Mouse (Mus musculus) hindbrain, embryonic 13.5 days (tissue): ENCODE measurements around the gene Gsk3a. TPM values are rescaled to one million over a fixed set of nuclear protein-coding genes. Genes with fewer than 3 reads are reported as not detected.
A peak's percentile ranks its signal among the peaks of the same experiment; 100 is the strongest.
"Not testable (repeated sequence)": the region's sequence is repeated elsewhere in the genome, so short reads cannot be mapped to it uniquely, and the experiment has no call there.

Source experiments
- ATAC-seq: fragments of 200-750 bp; cut with Nextera tagmentation; 2 replicates; pipeline ENCODE4 v1.8.0; 2017; ENCODE audit warnings: moderate TSS enrichment; ENCODE audit not compliant: low FRiP score
- H3K27ac ChIP-seq: fragments of 300-500 bp; sonication (generic); 2 replicates; pipeline ENCODE4 v1.5.1; 2015; ENCODE audit warnings: inconsistent platforms, mild to moderate bottlenecking, moderate library complexity
- H3K27me3 ChIP-seq: fragments of 300-500 bp; sonication (generic); 2 replicates; pipeline ENCODE4 v1.6.1; 2015; ENCODE audit warnings: mild to moderate bottlenecking, inconsistent platforms
- H3K36me3 ChIP-seq: fragments of 300-500 bp; sonication (generic); 2 replicates; pipeline ENCODE4 v1.6.1; 2015; ENCODE audit warnings: mild to moderate bottlenecking, inconsistent platforms
- H3K4me1 ChIP-seq: fragments of 300-500 bp; sonication (generic); replicated peaks from 2 replicates; pipeline ENCODE4 v1.6.1; 2015; ENCODE audit warnings: inconsistent platforms
- H3K4me2 ChIP-seq: fragments of 300-500 bp; sonication (generic); 2 replicates; pipeline ENCODE4 v1.6.1; 2015; ENCODE audit warnings: inconsistent platforms, mild to moderate bottlenecking, moderate library complexity
- H3K4me3 ChIP-seq: fragments of 300-500 bp; sonication (generic); 2 replicates; pipeline ENCODE4 v1.5.1; 2015; ENCODE audit warnings: mild to moderate bottlenecking, inconsistent platforms
- H3K9ac ChIP-seq: fragments of 300-500 bp; sonication (generic); 2 replicates; pipeline ENCODE4 v1.6.1; 2015; ENCODE audit warnings: mild to moderate bottlenecking, inconsistent platforms
- H3K9me3 ChIP-seq: fragments of 300-500 bp; sonication (generic); 2 replicates; pipeline ENCODE4 v1.6.1; 2016; ENCODE audit warnings: inconsistent platforms
- WGBS: fragments of 180-500 bp; shearing (Covaris S2); methylation state at CpG from one replicate; pipeline ENCODE4 v1.1.7; 2015; 5-methylcytosine and 5-hydroxymethylcytosine counted together
- polyA plus RNA-seq: library from polyadenylated mRNA; unstranded; fragments of >200 nt; fragmentation: Nextera tagmentation; extraction: Ambion mirVana; gene quantifications from 2 replicates; pipeline ENCODE4 v1.2.1, GENCODE M21; 2015

Gsk3a gene
- polyA plus RNA-seq, 1 experiment from 2014 or later, result 14.6 TPM

DNA sequence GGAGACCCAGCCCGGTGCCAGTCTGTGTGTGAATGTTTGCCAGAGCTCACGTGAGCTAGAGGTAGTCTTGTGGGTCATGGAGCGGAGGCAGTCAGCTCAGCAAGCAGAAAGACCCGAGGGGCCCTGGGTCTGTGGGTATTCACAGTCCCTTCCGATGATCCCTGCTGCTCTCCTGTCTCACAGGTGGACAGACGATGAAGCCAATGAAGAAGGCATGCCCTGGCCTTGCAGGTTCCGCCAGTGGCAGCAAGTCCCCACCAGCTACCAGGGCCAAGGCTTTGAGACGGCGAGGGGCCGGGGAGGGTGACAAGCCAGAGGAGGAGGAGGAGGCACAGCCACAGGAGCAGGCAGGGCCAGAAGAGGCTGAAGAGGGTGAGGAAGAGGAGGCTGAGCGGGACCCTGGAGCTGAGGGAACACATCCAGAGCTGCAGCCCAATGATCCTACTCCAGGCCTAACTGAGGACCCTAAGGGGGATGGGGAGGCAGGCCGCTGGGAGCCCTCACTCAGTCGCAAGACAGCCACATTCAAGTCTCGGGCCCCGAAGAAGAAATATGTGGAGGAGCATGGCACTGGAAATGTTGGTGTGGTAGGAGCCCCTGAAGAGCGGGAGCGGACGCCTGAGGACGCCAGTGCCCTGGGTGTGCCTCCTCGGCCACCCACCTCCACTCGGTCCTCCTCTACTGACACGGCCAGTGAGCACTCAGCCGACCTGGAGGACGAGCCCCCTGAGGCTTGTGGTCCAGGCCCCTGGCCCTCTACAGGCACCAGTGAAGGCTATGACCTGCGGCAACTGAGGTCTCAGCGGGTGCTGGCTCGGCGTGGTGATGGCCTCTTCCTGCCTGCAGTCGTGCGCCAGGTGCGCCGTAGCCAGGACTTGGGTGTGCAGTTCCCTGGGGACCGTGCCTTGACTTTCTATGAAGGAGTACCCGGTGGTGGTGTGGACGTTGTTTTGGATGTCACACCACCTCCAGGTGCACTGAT is 33.3 kb upstream of the Gsk3a start:
- H3K4me1 ChIP-seq, result peaks cover 67% of the 10 kb centered on the region
- 90% methylated on average over 35 of the region's 35 CpGs for WGBS
- no peak for ATAC-seq

DNA sequence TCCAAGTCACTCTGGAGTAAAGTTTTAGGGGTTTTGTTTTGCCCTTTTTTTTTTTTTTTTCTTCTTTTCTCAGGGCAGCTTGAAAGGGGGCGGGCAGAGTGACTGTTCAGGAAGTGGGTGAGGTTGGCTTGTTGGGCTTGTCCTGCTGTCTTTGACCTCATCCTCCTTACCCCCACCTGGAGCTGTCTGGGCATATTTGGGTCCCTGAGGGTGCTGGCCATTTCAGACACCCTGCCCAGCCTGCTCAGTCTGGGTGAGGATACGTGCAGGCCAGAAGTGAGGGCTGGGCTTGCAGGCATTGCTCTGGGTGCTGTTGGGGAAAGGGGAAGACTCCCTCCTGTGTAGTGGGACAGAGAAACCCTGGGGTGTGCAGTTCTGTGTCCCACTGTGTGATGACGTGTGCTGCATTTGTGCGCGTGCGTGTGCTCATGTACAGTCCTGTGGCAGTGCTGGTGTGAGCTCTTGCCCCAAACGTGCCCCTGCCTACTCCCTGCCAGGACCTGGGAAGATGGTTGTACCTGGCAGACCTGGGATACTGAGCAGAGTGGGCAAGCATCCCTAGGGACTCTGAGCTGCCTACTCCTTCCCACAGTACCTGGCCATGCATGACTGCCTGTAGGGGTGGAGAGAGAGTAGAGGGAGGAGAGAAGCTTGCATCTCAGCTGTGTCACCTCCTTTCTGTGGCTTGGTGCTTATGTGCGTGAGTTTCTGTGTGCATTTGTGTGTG is 32.1 kb upstream of the Gsk3a start:
- peak overlapping the region; percentile 6; the same call in 1 of the 2 replicates for H3K27ac ChIP-seq
- H3K4me3 ChIP-seq, result peak overlapping the region; percentile 76
- WGBS, result 84% methylated on average over 8 of the region's 8 CpGs
- no peak for ATAC-seq
- peak overlapping the region; percentile 88 for H3K9ac ChIP-seq
- peak overlapping the region; percentile 83 for H3K4me2 ChIP-seq
- peaks cover 54% of the 10 kb centered on the region for H3K4me1 ChIP-seq
- peaks cover 5% of the 10 kb centered on the region; the same call in 1 of the 2 replicates for H3K27me3 ChIP-seq
- no peaks in the 10 kb centered on the region for H3K9me3 ChIP-seq
- H3K36me3 ChIP-seq, result peaks cover 38% of the 10 kb centered on the region

More for the DNA sequence above, 33.3 kb upstream of the Gsk3a start:
- Histone ChIP-seq H3K9me3 (no peaks in the 10 kb centered on the region), H3K27me3 (no peaks in the 10 kb centered on the region), H3K4me2 (peak overlapping the region; percentile 83), H3K4me3 (no peak overlapping the region), H3K27ac (no peak overlapping the region), H3K36me3 (peaks cover 40% of the 10 kb centered on the region), H3K9ac (0 out of 2 replicates have a peak overlapping the region, but pooled peaks have one; percentile 88)

DNA sequence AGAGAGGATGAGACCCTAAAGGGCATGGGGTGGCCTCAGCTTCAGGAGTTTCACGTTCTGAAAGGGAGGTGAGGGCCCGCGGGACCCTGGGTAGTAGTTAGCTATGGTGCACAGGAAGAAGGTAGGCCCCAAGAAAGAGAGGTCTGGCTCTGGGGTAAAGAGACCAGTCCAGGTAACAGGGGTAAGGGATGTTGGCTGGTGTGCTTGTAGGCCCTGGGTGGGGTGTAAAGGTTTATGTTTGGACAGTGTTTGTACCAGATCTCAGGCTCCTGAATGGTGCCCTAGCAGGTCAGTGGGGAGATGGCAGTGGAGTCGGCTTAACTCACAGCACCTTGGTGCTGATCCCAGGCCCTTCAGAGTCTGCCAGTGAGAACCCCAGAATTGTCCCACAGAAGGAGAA is 31.4 kb upstream of the Gsk3a start:
- peaks cover 33% of the 10 kb centered on the region for H3K36me3 ChIP-seq
- ATAC-seq, result no peak
- peaks cover 48% of the 10 kb centered on the region for H3K4me1 ChIP-seq
- no peaks in the 10 kb centered on the region for H3K9me3 ChIP-seq
- peak overlapping the region; percentile 91 for H3K27ac ChIP-seq
- peak overlapping the region; percentile 76 for H3K4me3 ChIP-seq
- peak overlapping the region; percentile 83 for H3K4me2 ChIP-seq
- peak overlapping the region; percentile 88 for H3K9ac ChIP-seq
- H3K27me3 ChIP-seq, result peaks cover 12% of the 10 kb centered on the region; the same call in 1 of the 2 replicates
- 59% methylated on average over 4 of the region's 4 CpGs for WGBS

DNA sequence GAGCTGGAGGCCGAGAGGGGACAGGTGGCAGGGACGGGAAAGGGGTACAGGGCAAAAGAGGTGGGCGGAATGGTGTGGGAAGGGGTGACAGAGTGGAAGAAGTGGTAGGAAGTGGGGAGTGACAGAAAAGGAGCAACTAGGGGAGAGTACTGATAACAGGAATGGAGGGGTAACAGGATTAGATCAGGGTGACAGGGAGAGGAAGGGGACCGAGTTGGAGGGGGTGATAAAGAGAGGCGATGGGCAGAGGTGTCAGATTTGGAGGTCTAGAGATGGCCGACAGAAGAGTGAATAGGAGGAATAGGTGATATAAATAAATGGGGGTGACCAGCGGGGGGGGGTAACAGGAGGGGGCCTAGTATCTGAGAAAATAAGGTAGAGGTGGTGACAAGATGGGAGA is 30.9 kb upstream of the Gsk3a start:
- H3K9ac ChIP-seq, result peak overlapping the region; percentile 88
- peaks cover 43% of the 10 kb centered on the region for H3K4me1 ChIP-seq
- peaks cover 29% of the 10 kb centered on the region for H3K36me3 ChIP-seq
- peak overlapping the region; percentile 83 for H3K4me2 ChIP-seq
- H3K9me3 ChIP-seq, result no peaks in the 10 kb centered on the region
- peak overlapping the region; percentile 91 for H3K27ac ChIP-seq
- H3K27me3 ChIP-seq, result peaks cover 14% of the 10 kb centered on the region; the same call in 1 of the 2 replicates
- 2% methylated on average over 7 of the region's 7 CpGs for WGBS
- peak overlapping the region; percentile 76 for H3K4me3 ChIP-seq
- 0 out of 2 replicates have a peak, but pooled peaks have one; percentile 0 for ATAC-seq

DNA sequence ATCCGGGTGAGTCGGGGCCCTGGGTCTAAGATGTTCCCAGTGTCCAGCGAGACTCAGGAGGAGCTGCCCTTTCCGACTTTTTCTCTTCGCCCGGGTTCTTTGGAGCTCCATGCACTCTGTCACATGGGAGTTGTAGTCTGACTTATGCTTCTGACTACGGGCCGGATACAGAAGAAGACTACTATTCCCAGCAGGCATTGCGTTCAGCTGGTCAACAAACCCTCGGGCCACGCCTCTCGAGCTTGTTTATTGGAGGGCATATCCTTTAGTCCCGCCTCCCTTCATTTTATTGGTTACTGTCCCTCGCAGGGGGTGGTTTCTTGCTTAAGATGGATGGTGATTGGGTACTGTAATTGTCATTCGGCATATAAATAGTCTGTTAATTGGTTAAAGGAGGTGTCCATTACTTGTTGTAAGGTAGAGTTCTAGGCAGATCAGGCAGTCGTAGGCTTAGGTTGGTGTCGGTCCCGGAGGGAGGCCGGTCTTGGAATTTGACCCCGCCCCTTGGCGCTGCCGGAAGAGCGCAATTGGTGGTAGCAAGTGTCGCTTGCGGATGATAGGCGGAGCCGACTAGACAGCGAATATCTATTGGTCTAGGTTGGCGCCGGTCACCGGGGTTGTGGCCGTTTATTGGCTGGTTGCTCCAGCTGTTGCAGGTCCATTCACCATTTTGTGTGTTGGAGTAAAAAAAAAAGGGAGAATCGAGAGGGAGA is 30.3 kb upstream of the Gsk3a start:
- WGBS, result 0% methylated on average over 33 of the region's 33 CpGs
- Histone ChIP-seq H3K36me3 (peaks cover 22% of the 10 kb centered on the region), H3K9me3 (no peaks in the 10 kb centered on the region), H3K27ac (peak overlapping the region; percentile 94), H3K9ac (peak overlapping the region; percentile 88), H3K4me1 (peaks cover 36% of the 10 kb centered on the region), H3K4me3 (peak overlapping the region; percentile 76), H3K4me2 (peak overlapping the region; percentile 83), H3K27me3 (peaks cover 14% of the 10 kb centered on the region; the same call in 1 of the 2 replicates)
- peak; percentile 97 for ATAC-seq

DNA sequence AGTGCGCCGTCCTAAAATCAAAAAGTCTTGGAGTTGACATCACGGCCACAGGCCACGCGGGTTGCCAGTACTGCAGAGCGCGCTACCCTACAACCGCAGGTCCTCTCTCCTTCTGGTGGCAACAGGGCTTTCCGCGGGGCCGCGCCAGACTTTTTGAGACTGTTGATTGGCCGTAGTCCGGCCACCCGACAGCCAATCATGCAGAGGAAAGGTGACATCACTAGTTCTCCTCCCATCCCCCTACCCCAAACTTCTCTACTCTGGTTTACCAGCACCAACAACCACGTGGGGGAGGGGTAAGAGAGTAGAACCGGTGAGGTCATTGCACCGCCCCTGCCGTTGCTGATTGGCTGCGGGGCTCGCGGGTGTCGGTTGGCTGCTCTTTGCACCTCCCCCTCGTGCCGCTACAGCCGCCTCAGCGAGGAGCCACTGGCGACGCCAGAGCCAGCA is 29.7 kb upstream of the Gsk3a start, which contains the start of gene Cic:
Gene Cic (plus strand): TSS at position 404 of the 450 bp plus-strand sequence.
- H3K27ac ChIP-seq, result peak within 1 kb of the TSS; percentile 94
- H3K4me1 ChIP-seq, result peaks cover 36% of the 10 kb centered on the region
- H3K4me2 ChIP-seq, result peak within 1 kb of the TSS; percentile 83
- H3K27me3 ChIP-seq, result peaks cover 14% of the 10 kb centered on the region; the same call in 1 of the 2 replicates
- WGBS, result under 1% methylated on average over 29 of the region's 29 CpGs
- peaks cover 16% of the 10 kb centered on the region for H3K36me3 ChIP-seq
- ATAC-seq, result peak; percentile 90
- no peaks in the 10 kb centered on the region for H3K9me3 ChIP-seq
- H3K4me3 ChIP-seq, result peak within 1 kb of the TSS; percentile 76
- peak within 1 kb of the TSS; percentile 88 for H3K9ac ChIP-seq

DNA sequence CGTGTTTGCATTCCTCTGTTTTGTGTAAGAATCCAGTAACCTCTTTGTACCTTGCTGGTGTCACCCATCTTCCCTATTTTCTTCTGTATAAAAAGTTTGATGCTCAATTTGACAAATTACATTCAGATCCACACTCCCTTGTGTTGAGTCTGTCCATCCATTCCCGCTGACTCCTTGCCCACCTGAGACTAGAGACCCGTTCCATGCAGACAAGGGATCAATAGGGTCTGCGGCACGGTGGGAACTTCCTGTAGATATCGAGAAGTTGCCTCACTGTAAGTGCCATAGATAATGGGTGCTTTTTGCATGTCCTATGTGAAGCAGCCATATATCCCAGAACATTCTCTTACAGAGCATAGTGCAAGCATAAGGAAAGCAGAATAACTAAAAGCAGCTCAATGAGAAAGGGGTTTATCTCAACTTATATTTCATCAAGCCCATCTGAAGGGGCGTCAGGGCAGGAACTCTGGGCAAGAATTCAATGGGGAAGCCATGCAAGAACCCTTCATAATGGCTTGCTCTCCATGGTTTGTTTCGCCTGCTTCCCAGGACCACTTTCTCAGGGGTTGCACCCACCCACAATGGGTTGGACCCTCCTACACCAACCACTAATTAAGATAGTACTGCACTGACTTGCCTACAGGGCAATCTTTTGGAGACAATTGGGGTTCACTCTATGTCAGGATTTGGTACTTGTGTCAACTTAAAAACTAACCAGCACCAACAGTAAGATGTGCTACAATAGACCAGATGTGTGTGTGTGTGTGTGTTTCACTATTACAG is 28.7 kb upstream of the Gsk3a start:
- Histone ChIP-seq H3K4me3 (no peak overlapping the region; the same call in 1 of the 2 replicates), H3K27ac (no peak overlapping the region), H3K9ac (peak overlapping the region; percentile 56; the same call in 1 of the 2 replicates), H3K4me2 (peak overlapping the region; percentile 56), H3K9me3 (no peaks in the 10 kb centered on the region), H3K4me1 (peaks cover 31% of the 10 kb centered on the region), H3K36me3 (peaks cover 6% of the 10 kb centered on the region), H3K27me3 (peaks cover 14% of the 10 kb centered on the region; the same call in 1 of the 2 replicates)
- ATAC-seq, result no peak
- 90% methylated on average over 8 of the region's 8 CpGs for WGBS

DNA sequence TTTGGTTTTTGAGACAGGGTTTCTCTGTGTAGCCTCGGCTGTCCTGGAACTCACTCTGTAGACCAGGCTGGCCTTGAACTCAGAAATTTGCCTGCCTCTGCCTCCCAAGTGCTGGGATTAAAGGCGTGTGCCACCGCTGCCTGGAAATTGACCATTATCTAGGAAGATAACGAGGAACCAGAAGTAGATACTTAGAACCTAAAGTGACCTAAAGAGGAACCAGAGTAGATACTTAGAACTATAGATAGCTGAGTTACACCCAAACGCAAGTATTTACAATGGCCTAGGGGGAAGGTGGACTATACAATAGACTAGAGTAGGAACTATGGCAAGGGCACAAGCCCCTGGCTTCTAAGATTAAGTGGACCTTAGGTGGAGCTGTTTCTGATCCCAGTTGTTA is 28.1 kb upstream of the Gsk3a start:
- H3K9ac ChIP-seq, H3K9me3 ChIP-seq, H3K36me3 ChIP-seq, H3K4me2 ChIP-seq, ATAC-seq, H3K27ac ChIP-seq, H3K4me3 ChIP-seq: not testable (repeated sequence)
- H3K4me1 ChIP-seq, result peaks cover 27% of the 10 kb centered on the region
- 92% methylated on average over 5 of the region's 5 CpGs for WGBS
- peaks cover 14% of the 10 kb centered on the region; the same call in 1 of the 2 replicates for H3K27me3 ChIP-seq

DNA sequence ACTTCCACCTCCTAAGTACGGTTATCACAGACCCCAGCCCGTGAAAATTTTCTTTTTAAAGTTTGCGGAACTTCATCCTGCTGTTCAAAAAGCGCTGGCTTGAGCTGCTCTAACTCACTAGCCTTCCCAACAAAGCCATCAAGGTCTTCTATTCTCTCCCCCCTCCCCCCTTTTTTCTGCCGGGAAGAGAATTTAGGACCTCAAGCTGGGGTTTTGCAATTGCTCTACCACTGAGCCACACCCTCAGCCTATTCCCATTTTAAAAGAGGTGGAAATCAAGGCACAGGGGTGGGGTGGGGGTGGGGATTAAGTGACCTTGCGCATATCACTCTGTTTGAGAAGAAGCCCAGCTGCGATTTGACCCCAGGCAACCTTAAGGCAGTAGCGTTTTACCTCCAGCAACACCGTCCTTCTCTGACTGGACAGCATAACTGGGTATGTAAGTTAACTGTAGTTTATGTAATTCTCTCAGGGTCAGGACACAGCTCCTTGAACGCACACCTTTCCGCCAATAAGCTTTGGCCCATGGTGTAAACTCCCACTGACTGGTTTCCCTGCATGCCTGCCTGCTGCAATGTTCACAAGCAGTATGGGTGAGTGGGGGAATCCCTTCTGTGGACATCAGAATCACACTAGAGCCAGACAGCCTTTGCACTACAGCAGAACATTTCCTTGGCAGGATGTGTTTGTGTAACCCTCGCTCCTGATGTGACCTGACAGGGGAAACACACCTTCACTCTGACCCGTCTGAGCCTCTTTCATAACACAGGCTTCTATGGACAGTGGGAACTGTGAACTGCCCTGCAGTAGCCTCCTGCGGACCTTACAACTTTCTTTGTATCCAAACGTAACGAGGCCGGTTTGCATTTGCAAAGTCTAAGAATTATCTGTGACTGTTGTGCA is 26.6 kb upstream of the Gsk3a start:
- no peaks in the 10 kb centered on the region for H3K36me3 ChIP-seq
- no peaks in the 10 kb centered on the region for H3K9me3 ChIP-seq
- H3K4me3 ChIP-seq, result no peak overlapping the region
- H3K9ac ChIP-seq, result no peak overlapping the region; the same call in 1 of the 2 replicates
- H3K27me3 ChIP-seq, result peaks cover 14% of the 10 kb centered on the region; the same call in 1 of the 2 replicates
- ATAC-seq, result no peak
- peaks cover 11% of the 10 kb centered on the region for H3K4me1 ChIP-seq
- H3K4me2 ChIP-seq, result no peak overlapping the region
- H3K27ac ChIP-seq, result no peak overlapping the region
- WGBS, result 24% methylated on average over 17 of the region's 17 CpGs

DNA sequence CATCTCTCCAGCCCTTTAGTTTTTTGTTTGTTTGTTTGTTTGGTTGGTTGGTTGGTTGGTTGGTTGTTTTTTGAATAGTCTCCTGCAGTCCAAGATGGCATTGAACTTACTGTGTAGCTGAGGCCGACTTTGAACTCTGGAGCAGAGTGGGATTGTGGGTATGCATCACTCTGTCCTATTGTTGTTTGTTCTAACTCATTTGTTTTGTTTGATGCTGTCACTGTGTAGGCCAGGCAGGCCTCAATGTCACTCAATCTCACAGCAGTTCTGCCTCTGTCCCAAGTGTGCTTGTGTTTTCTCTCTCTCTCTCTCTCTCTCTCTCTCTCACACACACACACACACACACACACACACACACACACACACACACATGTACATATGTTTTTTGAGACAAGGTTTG is 24.2 kb upstream of the Gsk3a start:
- 81% methylated on average over 1 of the region's 1 CpGs for WGBS
- Histone ChIP-seq H3K4me1 (peaks cover 3% of the 10 kb centered on the region), H3K27me3 (peaks cover 14% of the 10 kb centered on the region; the same call in 1 of the 2 replicates), H3K4me2 (no peak overlapping the region), H3K36me3 (no peaks in the 10 kb centered on the region), H3K9me3 (no peaks in the 10 kb centered on the region), H3K27ac (no peak overlapping the region), H3K4me3 (no peak overlapping the region), H3K9ac (no peak overlapping the region)
- ATAC-seq, result no peak
